Mouse (Mus musculus): ENCODE data around the gene Fam83g. TPM values are rescaled to one million over a fixed set of nuclear protein-coding genes. Genes with fewer than 3 reads are reported as not detected.

Gene Fam83g
- total RNA-seq, 2 experiments from 2014 or later, result not detected

DNA sequence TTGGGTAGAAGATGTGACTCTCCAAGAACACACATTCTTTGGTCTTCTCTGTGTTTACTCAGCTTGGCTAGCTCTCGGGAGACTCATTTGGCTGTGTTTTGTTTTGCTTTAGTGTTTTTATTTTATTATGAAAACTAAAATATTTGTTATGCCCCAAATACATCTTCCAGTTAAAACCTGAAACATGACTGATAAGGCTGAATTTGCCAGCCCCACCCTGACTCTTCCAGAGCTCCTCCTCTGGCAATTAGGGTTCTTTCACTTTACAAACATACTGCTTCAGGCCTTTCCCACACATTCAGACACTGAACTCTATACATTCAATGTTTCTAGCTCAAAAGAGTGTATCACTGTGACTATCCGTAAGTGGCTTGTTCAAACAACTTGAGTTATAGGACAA, 73.3 kb downstream of the Fam83g start:
- no peak for TF ChIP-seq CTCF (conservative IDR thresholded peaks at IDR 0.05)
- Histone ChIP-seq H3K4me3 (no peak overlapping the region), H3K27ac (no peak overlapping the region)
- DNase-seq (ENCODE audit: low spot score in 2 of 2), result no peak

Other genes starting within 250 kb of the Fam83g start
- gene Rnf112, start 230.0 kb upstream of the Fam83g start, total RNA-seq (2021), result 100 to 1,000 TPM; 543 to 554 TPM
- 1 to 10 TPM; 4.8 to 5.0 TPM for gene Mfap4, start 198.7 kb upstream of the Fam83g start, total RNA-seq (2021)
- gene Mapk7, start 189.7 kb upstream of the Fam83g start, total RNA-seq (2021), result 10 to 100 TPM; 26.2 to 28.5 TPM
- gene B9d1, start 178.9 kb upstream of the Fam83g start, total RNA-seq (2021), result 10 to 100 TPM; 47.4 to 47.9 TPM
- gene Epn2, start 104.4 kb upstream of the Fam83g start, total RNA-seq (2021), result 100 to 1,000 TPM; 162 to 170 TPM
- gene Grap, start 30.8 kb upstream of the Fam83g start, total RNA-seq (2021), result 1 to 10 TPM; 4.1 to 4.4 TPM
- gene Slc5a10, start 36.7 kb downstream of the Fam83g start, total RNA-seq (2021), result under 1 TPM; 0.31 to 0.47 TPM
- gene Prpsap2, start 78.0 kb downstream of the Fam83g start, total RNA-seq (2021), result 10 to 100 TPM; 50.8 to 51.0 TPM
- 10 to 100 TPM; 71.2 to 74.3 TPM for gene Ulk2, start 171.0 kb downstream of the Fam83g start, total RNA-seq (2021)
- gene Akap10, start 246.2 kb downstream of the Fam83g start, total RNA-seq (2021), result 10 to 100 TPM; 32.7 to 37.0 TPM